Mouse (Mus musculus): Measurements from ENCODE around the gene Uevld.
"Not testable (repeated sequence)": the region's sequence is repeated elsewhere in the genome, so short reads cannot be mapped to it uniquely, and the experiment has no call there.

Gene Uevld

GRCm38 (mm10) chr7:46957831-46958691, at the start of gene Uevld:
TSS of gene Uevld (minus strand) at chr7:46958527.
- DNase-seq (ENCODE audit: low spot score) = peak; percentile 75

GRCm38 (mm10) chr7:47007818-47008167, 49.5 kb upstream of the Uevld start:
- no peak for DNase-seq (ENCODE audit: low spot score)

- no peak for DNase-seq (ENCODE audit: low spot score)
Observed at GRCm38 (mm10) chr7:47007109-47007780, 48.9 kb upstream of the Uevld start.

- DNase-seq (ENCODE audit: low spot score) = no peak
Observed at GRCm38 (mm10) chr7:47003411-47004115, 45.2 kb upstream of the Uevld start.

- DNase-seq (ENCODE audit: low spot score) = no peak
Observed at GRCm38 (mm10) chr7:47001900-47002275, 43.6 kb upstream of the Uevld start.

- DNase-seq (ENCODE audit: low spot score) = no peak
Observed at GRCm38 (mm10) chr7:47001125-47001899, 43.0 kb upstream of the Uevld start.

GRCm38 (mm10) chr7:47000644-47000983, 42.3 kb upstream of the Uevld start:
- no peak for DNase-seq (ENCODE audit: low spot score)

GRCm38 (mm10) chr7:46999983-47000643, 41.8 kb upstream of the Uevld start:
- no peak for DNase-seq (ENCODE audit: low spot score)

GRCm38 (mm10) chr7:46998942-46999341, 40.6 kb upstream of the Uevld start:
- DNase-seq (ENCODE audit: low spot score) = no peak

- DNase-seq (ENCODE audit: low spot score) = no peak
Observed at GRCm38 (mm10) chr7:46997644-46998395, 39.5 kb upstream of the Uevld start.

- DNase-seq (ENCODE audit: low spot score) = no peak
Observed at GRCm38 (mm10) chr7:46997008-46997407, 38.7 kb upstream of the Uevld start.

GRCm38 (mm10) chr7:46995558-46995957, 37.2 kb upstream of the Uevld start:
- DNase-seq (ENCODE audit: low spot score) = no peak

GRCm38 (mm10) chr7:46993079-46993478, 34.8 kb upstream of the Uevld start:
- DNase-seq (ENCODE audit: low spot score) = no peak

GRCm38 (mm10) chr7:46989387-46989786, 31.1 kb upstream of the Uevld start:
- DNase-seq (ENCODE audit: low spot score) = not testable (repeated sequence)

- no peak for DNase-seq (ENCODE audit: low spot score)
Observed at GRCm38 (mm10) chr7:46987073-46987472, 28.7 kb upstream of the Uevld start.

GRCm38 (mm10) chr7:46986646-46987045, 28.3 kb upstream of the Uevld start:
- no peak for DNase-seq (ENCODE audit: low spot score)

GRCm38 (mm10) chr7:46985718-46986505, 27.6 kb upstream of the Uevld start:
- DNase-seq (ENCODE audit: low spot score) = no peak

GRCm38 (mm10) chr7:46983280-46983679, 25.0 kb upstream of the Uevld start, which contains the start of gene Gm9999:
TSS of gene Gm9999 (plus strand) at chr7:46983580.
- DNase-seq (ENCODE audit: low spot score) = no peak

GRCm38 (mm10) chr7:46975456-46975855, 17.1 kb upstream of the Uevld start:
- no peak for DNase-seq (ENCODE audit: low spot score)

GRCm38 (mm10) chr7:46974648-46975047, 16.3 kb upstream of the Uevld start:
- no peak for DNase-seq (ENCODE audit: low spot score)

All from left cerebral cortex, adult 11 months (tissue).